Mouse (Mus musculus) gastrocnemius, postnatal 36 days (tissue): ENCODE results near the gene 1700012A03Rik. TPM values are rescaled to one million over a fixed set of nuclear protein-coding genes. Genes with fewer than 3 reads are reported as not detected.

Source experiments
- DNase-seq, 2 experiments: peaks; one replicate each; pipeline ENCODE4 v3.0.0; 2022
- intact Hi-C: fragments of 180-260 bp; cut with DNase I; formaldehyde crosslinking; loops from one replicate; pipeline ENCODE4 v1.15.1; 2025
- long read RNA-seq, 2 experiments: library from polyadenylated mRNA; stranded (forward); transcript quantifications; one replicate each; pipeline ENCODE4 v2.0.0; 2021
- total RNA-seq, 2 experiments: library from RNA; stranded (reverse); gene quantifications; 2 replicates each; pipeline ENCODE4 v1.2.3; 2021

Gene 1700012A03Rik
- not detected for total RNA-seq
- long read RNA-seq, experiment 1: 0 reads
- long read RNA-seq, experiment 2: 0 reads

DNA sequence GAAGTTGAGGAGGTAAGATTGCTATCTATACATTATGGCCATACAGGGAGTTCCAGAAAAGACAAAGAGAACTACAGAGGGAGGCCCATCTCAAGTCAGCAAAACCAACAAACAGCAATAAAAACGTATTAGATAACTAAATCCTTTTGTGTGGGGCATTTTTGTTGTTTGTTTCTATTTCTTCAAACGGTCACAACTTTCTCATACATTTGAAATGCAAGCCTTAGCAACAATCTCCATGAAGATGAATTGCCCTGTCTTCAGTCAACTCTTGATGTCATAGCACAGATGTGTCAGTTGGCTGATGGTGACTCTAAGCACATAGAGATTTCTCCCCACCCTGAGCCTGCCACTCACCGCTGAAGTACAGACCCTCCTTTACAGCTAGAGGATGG, at the start of gene 1700012A03Rik:
1700012A03Rik (plus strand) TSS at position 296 of the 395 bp plus-strand sequence.
- DNase-seq: no peak
- intact Hi-C loops: no loop called here

- intact Hi-C loops: no loop called here
- DNase-seq: no peak
Measured at GRCm38 (mm10) chr6:32004228-32004627, 45.8 kb upstream of the 1700012A03Rik start.

- no peak for DNase-seq
- intact Hi-C loops: no loop called here
Measured at GRCm38 (mm10) chr6:32005914-32006313, 44.1 kb upstream of the 1700012A03Rik start.

DNA sequence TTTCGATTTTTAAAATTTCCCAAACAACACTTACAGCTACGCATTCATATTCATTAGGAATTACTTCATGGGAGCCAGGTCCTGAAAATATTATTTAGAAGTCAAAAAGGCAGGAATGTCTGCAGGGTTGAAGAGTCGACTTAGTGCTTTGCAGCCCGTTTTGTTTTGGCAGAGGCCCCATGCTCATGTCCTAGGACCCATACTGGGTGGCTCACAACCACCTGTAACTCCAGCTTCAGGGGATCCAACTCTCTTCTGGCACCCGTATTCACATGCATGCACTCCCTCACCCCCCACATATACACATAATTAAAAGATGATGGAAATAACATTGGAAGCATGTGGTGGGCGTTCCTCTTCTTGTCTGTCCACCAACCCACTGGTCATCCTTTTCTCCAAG, 43.7 kb upstream of the 1700012A03Rik start:
- DNase-seq: no peak
- intact Hi-C loops: no loop called here

DNA sequence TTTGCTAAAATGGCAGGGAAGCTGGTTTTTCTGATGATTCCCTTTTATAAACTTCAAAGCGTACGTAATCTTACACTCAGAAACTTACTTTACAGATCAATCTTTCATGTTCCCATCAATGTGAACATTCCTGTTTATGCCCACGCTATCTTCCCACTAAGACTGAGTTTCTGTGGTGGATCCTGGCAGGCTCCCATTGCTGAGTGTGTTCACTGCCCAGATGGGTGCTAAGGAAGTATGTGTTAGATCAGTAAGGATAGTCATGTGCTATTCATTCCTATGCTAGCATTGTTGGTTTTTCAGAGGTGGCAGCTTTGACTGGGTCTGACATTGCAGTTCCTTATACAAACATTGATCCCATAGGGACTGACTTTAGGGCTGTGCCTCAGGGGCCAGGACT, 42.7 kb upstream of the 1700012A03Rik start:
- DNase-seq: no peak
- intact Hi-C loops: no loop called here

GRCm38 (mm10) chr6:32016841-32017240, 33.2 kb upstream of the 1700012A03Rik start:
- DNase-seq: peak; percentile 8 to 15
- intact Hi-C loops: no loop called here

- DNase-seq: peak in 1 of 2 experiments; percentile 15
- intact Hi-C loops: no loop called here
Measured at GRCm38 (mm10) chr6:32017406-32018104, 32.5 kb upstream of the 1700012A03Rik start.

GRCm38 (mm10) chr6:32018105-32018446, 32.0 kb upstream of the 1700012A03Rik start:
- peak; percentile 34 for DNase-seq
- intact Hi-C loops: no loop called here

GRCm38 (mm10) chr6:32021853-32022536, 28.1 kb upstream of the 1700012A03Rik start:
- no peak for DNase-seq
- intact Hi-C loops: no loop called here

DNA sequence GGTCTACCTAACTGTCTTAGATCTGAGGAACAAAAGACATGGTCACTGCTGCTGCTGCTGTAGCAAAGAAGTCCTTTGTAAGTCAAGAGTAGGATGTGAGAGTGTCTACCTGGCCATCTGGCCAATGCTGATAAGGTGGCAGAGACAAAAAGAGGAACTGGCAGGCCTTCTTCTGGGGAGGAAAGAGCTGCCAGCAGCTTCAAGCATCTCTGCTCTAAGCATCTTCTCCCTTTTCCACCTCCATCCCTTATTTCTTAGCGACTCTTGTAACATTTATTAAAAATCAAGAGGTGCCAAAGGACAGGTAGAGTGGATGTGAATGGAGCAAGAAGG, 27.5 kb upstream of the 1700012A03Rik start:
- intact Hi-C loops: no loop called here
- no peak for DNase-seq

- no peak for DNase-seq
- intact Hi-C loops: no loop called here
Measured at GRCm38 (mm10) chr6:32028228-32029009, 21.6 kb upstream of the 1700012A03Rik start.

- no peak for DNase-seq
- intact Hi-C loops: no loop called here
Measured at GRCm38 (mm10) chr6:32034226-32034625, 15.8 kb upstream of the 1700012A03Rik start.

- no peak for DNase-seq
- intact Hi-C loops: no loop called here
Measured at GRCm38 (mm10) chr6:32045344-32045743, 4.7 kb upstream of the 1700012A03Rik start.

DNA sequence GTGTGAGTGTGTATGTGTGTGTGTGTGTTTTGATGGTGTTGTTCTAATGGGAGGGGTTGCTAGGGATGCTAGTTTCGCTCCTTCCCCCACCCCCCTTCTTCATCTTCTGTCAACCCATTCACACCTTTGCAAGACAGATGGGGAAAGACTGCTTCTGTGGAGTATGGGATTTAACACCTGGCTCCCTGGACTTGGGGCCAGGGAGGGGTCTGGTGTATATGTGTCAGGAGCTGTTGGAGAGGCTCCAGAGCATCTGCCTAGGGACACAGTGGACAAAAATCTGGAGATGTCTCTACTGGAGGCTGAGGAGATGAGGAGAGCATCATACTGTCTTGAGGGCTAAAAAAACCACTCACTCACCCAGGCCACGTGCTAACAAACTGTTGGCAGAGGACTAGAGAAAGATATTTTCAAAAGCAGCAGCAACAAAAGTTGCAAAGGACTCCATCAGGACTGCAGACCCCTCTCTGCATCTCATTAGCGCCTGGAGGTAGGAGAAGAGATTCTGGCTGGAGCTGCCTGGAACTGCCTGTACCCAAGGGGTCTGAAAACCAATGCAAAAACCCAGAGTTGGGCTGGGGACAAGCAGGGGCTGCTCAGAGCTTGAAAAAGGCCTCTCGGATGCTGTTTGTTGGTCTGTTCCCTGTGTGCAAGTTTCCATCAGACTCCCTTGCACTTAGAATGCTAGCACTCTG, 643 bp upstream of the 1700012A03Rik start:
- intact Hi-C loops: no loop called here

DNA sequence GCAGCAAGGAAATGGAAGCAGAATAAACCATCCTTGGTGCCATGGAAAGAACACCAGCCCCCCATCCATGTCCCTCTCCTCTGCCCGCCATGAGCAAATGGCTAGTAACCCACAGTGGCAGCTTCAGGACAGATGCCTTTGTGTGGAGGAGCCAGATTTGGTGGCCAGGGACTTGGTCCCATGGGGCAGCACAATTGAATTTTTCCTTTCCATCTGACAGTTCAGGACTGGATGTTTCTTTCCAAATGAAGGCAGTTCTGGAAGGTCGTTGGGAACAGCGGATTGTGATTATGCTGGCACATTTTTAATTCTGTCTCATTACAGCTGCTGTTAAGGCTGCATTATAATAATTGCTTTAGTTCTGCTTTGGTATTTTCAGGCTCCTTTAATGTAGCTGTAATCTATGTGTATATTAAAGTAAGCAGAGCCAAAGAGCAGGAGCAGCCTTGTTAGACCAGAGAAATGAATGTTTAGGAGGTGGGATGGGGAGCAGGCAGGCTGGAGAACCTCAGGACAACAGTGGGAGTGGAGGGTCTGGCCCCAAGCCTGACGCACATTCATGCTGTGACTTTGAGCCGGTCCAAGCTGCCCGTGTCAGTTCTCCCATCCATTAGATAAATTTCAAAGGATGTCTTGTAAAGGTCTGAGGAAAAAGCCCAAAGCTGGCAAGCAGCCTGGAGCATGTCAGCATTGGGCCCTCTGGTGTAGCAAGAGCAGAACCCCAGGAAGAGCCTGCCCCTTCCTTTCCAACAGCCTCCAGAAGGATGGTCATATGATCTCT, 2.3 kb downstream of the 1700012A03Rik start:
- intact Hi-C loops: no loop called here
- no peak for DNase-seq

More for the DNA sequence above, 643 bp upstream of the 1700012A03Rik start:
- no peak for DNase-seq

GRCm38 (mm10) chr6:32056525-32056924, 6.5 kb downstream of the 1700012A03Rik start:
- intact Hi-C loops: no loop called here
- no peak for DNase-seq

DNA sequence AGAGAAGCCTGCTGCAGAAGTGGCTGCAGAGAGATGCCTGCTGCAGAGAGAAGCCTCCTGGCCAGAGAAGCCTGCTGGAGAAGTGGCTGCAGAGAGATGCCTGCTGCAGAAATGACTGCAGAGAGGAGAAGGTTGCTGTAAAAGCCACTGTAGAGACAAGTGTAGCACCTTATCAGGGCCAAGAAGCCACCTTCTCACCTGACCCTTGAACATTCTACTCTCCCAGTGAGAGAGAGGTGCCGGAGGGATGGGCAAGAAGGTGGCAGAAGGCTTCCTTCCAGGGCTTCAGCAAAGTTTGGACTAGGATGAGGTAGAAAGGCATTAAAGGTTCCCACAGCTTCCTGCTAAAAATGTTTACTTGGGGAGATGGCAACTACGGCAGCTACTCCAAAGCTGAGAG, 8.5 kb downstream of the 1700012A03Rik start:
- intact Hi-C loops: no loop called here
- no peak for DNase-seq

DNA sequence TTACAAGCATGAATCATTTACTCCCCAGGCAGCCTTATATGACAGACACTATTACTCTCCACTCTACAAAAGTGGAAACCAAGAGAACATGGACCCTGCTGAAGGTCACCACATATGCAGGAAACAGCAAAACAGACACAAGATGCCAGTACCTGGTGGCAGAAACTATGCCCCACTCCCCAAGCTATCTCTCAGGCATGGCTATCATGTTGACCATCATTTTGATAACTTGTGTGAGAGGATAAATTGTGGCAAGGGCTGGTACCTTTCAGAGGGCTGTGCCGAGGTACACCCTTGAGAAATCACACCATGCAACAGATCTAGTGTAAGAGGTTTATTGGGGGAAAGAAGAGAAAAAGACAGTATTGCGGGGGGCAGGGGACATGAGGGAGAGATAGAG, 10.6 kb downstream of the 1700012A03Rik start:
- no peak for DNase-seq
- intact Hi-C loops: no loop called here

DNA sequence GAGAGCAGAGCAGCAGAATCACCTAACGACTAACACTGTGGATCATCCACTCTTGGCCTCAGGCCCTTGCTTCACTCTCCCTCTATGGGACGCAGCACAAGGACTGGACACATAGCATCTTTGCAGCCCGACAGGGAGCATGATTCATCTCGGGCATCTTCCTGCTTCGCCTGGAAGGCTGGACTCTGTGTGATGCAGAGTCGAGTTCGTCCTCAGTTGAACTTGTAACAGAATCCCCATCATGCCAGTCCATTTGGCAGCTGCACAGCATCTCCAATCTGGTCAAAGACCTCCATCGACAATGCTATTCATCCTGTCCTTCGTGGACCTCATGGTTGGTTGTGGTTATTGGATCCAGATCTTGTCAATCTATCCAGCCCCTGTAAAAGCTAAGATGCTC, 11.2 kb downstream of the 1700012A03Rik start:
- no peak for DNase-seq
- intact Hi-C loops: no loop called here
